In the genomic region with DNA sequence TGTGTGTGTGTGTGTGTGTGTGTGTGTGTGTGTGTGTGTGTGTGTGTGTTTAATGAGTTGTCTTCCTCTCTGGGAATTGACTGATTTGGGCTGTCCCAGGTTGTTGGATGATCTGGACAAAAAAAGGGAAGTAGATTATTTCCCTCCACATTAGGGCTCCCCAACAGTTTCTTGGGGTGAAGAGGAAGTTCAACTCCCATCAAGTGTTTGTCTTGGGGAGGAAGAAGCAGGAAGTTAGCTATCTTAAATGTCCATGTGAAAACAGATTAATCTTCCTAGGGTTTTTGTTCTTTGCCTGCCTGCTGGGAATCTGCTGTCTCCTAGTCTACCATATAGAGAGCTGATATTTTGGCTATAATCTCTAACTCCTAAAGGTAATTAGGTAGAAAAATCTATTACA, we compare ENCODE assay signal across 23 mouse cellular contexts.
"Had no signal": no experiment of that assay in that cellular context is flagged by ENCODE, and none has a peak within 500 bp of the region (broad histone marks: within the 10 kb centered on the region; RNA-seq: fewer than 3 reads in every experiment).

No protein-coding gene starts in this region.

- H3K4me1 ChIP-seq: intestine, embryonic 15.5 days; limb, embryonic 10.5 days; megakaryocyte, embryonic 14.5 days; midbrain, embryonic 13.5 days; neural tube, embryonic 13.5 days; stomach, embryonic 15.5 days had no signal

- H3K27me3 ChIP-seq: intestine, embryonic 15.5 days; kidney, embryonic 15.5 days; limb, embryonic 13.5 days; megakaryocyte, embryonic 14.5 days; midbrain, embryonic 13.5 days; neural tube, embryonic 13.5 days; stomach, embryonic 15.5 days had no signal

- H3K4me3 ChIP-seq: intestine, embryonic 15.5 days; kidney, embryonic 15.5 days; limb, embryonic 10.5 days; limb, embryonic 13.5 days; megakaryocyte, embryonic 14.5 days; midbrain, embryonic 10.5 days; midbrain, embryonic 13.5 days; myocyte; neural tube, embryonic 13.5 days; stomach, embryonic 15.5 days had no signal

- H3K9me3 ChIP-seq: intestine, embryonic 15.5 days; kidney, embryonic 15.5 days; limb, embryonic 10.5 days; limb, embryonic 13.5 days; megakaryocyte, embryonic 14.5 days; midbrain, embryonic 10.5 days; midbrain, embryonic 13.5 days; neural tube, embryonic 13.5 days; stomach, embryonic 15.5 days had no signal

- DNase-seq: kidney, adult 11 months; kidney, adult 8-10 months; kidney, postnatal 10 days; kidney, postnatal 36 days; layer of hippocampus, postnatal 36 days; liver, postnatal 0 days; lung, embryonic 14.5 days; lung, postnatal 14 days; lung, postnatal 4 days; thymus, postnatal 25 days had no signal

- H3K27ac ChIP-seq: intestine, embryonic 15.5 days; kidney, embryonic 15.5 days; limb, embryonic 10.5 days; limb, embryonic 13.5 days; liver, embryonic 14.5 days; midbrain, embryonic 10.5 days; midbrain, embryonic 13.5 days; neural tube, embryonic 13.5 days; stomach, embryonic 15.5 days had no signal

- H3K4me2 ChIP-seq: intestine, embryonic 15.5 days; kidney, embryonic 15.5 days; limb, embryonic 13.5 days; liver, embryonic 11.5 days; lung, embryonic 14.5 days; midbrain, embryonic 13.5 days; neural tube, embryonic 13.5 days; stomach, embryonic 15.5 days had no signal

- ATAC-seq: intestine, embryonic 15.5 days; liver, postnatal 0 days; midbrain, embryonic 13.5 days; midbrain, embryonic 16.5 days had no signal

- H3K36me3 ChIP-seq: intestine, embryonic 15.5 days; kidney, embryonic 15.5 days; limb, embryonic 10.5 days; limb, embryonic 13.5 days; midbrain, embryonic 10.5 days; midbrain, embryonic 13.5 days; neural tube, embryonic 13.5 days; stomach, embryonic 15.5 days had no signal

- H3K9ac ChIP-seq: intestine, embryonic 15.5 days; kidney, embryonic 15.5 days; limb, embryonic 13.5 days; liver, embryonic 14.5 days; liver, postnatal 0 days; lung, embryonic 14.5 days; midbrain, embryonic 13.5 days; neural tube, embryonic 13.5 days; stomach, embryonic 15.5 days had no signal
